ENCODE assay signal across 20 mouse cellular contexts in genomic region chr13:50510470-50511343, GRCm38 (mm10). TPM values are rescaled to one million over a fixed set of nuclear protein-coding genes. Genes with fewer than 3 reads are reported as not detected.
"Had no signal": no experiment of that assay in that cellular context is flagged by ENCODE, and none has a peak within 500 bp of the region (broad histone marks: within the 10 kb centered on the region; RNA-seq: fewer than 3 reads in every experiment).

No protein-coding gene starts in this region.

RNA-seq across cellular contexts. Expression of gene Nutm2, which starts 43.6 kb away (rescaled TPM):
- polyA plus RNA-seq: heart, adult 2 months; heart, embryonic 11.5 days; heart, embryonic 13.5 days; heart, embryonic 15.5 days; heart, postnatal 0 days; hindbrain, embryonic 11.5 days; hindbrain, embryonic 13.5 days; hindbrain, embryonic 15.5 days; hindbrain, postnatal 0 days; intestine, embryonic 14.5 days; intestine, embryonic 16.5 days; kidney, embryonic 14.5 days; kidney, embryonic 16.5 days; limb, embryonic 10.5 days; limb, embryonic 12.5 days; limb, embryonic 14.5 days; liver, embryonic 11.5 days; liver, embryonic 13.5 days; liver, embryonic 15.5 days; liver, postnatal 0 days had no signal
